Mouse (Mus musculus) left cerebral cortex, adult 18-20 months (tissue): ENCODE measurements around the gene Cnksr1. TPM values are rescaled to one million over a fixed set of nuclear protein-coding genes. Genes with fewer than 3 reads are reported as not detected.

ENCODE experiments used
- DNase-seq, 2 experiments: peaks; one replicate each; pipeline ENCODE4 v3.0.0; 2021 to 2022; ENCODE audit warnings: low spot score in 2 of 2, mixed read lengths in 1 of 2
- total RNA-seq, 2 experiments: library from RNA; stranded (reverse); gene quantifications; 2 replicates each; pipeline ENCODE4 v1.2.3; 2021

Cnksr1 gene
- total RNA-seq, 2 experiments from 2014 or later = 0.54 to 0.81 TPM

DNA sequence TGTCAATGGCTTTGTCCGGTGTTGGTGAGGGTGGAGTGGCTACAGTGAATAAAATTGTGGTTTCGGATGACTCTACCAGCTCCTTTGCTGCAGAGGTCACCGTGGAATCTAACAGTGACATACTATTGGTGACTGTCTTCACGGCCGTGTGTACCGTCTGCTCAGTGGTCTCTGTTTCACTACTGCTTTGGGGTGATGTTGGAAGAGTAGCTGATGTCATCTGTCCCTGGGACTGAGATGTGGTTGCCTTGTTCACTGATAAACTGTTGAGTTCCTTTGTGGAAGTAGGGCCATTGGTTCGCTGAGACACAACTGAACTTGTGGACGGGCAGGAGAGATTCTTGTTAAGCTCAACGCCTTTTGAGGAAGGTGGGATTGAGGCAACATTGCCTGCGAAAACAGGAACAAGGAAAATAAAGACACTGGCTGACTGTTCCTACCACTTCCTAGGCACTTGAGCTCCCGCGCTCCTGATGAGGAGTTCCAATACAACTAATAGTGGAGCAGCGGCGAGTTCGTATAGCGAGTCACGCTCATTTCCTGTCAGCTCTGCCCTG, 34.8 kb downstream of the Cnksr1 start:
- DNase-seq = no peak

GRCm38 (mm10) chr4:134202904-134203303, 35.3 kb downstream of the Cnksr1 start, which contains the start of gene Gm7534:
Gm7534 (minus strand) TSS chr4:134203004.
- DNase-seq = no peak

- DNase-seq = no peak
These were observed 38.8 kb downstream of the Cnksr1 start for GRCm38 (mm10) chr4:134199371-134199770.

- no peak for DNase-seq
These were observed 51.9 kb downstream of the Cnksr1 start for GRCm38 (mm10) chr4:134186268-134186667.

DNA sequence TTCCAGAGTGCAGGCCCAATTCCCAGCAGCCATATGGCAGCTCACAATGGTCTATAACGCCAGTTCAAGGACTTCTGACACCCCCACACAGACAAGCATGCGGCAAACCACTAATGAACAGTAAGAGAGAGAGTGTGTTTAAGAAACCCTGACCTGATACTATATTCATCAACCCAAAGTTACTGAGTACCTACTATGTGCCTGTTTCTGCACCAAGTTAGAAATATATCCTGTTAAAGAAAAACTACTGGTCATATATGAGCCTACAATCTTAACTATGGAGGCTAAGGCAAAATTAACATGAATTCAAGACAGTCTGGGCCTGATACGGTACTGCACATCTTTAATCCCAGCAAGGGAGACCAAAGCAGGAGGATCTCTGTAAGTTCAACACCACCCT, 52.6 kb downstream of the Cnksr1 start:
- no peak for DNase-seq

DNA sequence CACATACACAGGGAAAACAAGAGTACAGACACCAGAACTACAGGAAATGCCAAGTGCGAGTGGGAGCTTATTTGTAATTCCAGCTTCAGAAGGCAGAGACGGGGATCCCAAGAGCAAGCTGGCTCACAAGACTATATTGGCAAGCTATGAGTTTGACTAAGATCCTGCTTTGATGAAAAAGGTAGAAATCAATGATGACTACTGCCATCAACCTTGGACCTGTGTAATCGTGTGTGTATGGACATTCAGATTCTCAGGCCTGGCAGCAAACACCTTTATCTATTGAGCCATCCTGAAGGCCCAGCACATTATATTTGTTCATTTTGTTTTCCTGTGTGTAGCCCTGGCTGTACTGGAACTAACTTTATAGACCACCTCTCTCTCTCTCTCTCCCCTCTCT, 54.5 kb downstream of the Cnksr1 start:
- no peak for DNase-seq

DNA sequence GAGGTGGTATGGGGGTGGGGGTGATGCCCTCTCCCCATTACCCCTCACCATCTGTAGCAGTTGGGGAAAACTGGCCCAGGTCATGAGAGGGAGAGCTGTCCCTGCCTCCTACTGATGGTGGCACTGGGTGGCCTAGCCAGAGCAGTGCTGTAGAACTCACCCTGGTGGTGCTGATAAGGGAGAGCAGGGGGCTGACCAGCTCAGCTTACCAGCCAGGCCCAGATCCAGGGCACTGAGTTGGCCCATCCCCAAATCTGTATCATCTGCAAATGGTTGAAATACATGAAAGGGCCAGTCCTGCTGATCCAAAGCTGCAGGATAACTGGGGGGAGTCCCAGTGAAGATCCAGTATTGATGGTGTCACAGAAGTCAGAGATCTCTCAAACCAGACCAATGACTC, 56.4 kb downstream of the Cnksr1 start:
- DNase-seq = no peak

DNA sequence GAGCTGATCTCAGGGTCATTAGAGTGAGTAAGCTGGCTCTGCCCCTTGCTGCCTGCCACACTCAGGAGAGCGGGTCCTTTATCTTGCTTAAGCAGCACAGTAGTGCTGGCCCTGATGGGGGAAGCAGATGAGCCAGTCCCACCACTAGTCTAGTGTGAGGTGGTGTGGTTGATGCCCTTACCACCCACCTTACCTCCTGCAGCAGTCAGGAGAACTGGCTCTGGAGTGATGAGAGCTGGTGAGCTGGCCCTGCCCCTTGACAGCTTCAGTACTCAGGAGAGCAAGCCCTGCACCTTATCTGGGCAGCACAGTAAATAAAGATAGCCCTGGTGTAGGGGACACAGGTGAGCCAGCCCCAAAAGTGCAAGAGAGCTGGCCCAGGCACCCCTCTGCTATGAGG, 57.1 kb downstream of the Cnksr1 start:
- DNase-seq = no peak

Other genes starting within 250 kb of the Cnksr1 start
- 10 to 100 TPM; 64.6 to 68.5 TPM for gene Dhdds, start 237.5 kb downstream of the Cnksr1 start, total RNA-seq
- not detected for gene Lin28a, start 219.6 kb downstream of the Cnksr1 start, total RNA-seq
- not detected for gene Zfp683, start 184.6 kb downstream of the Cnksr1 start, total RNA-seq
- 1 to 10 TPM; 4.4 to 5.7 TPM for gene Crybg2, start 177.6 kb downstream of the Cnksr1 start, total RNA-seq
- gene Cd52, start 143.3 kb downstream of the Cnksr1 start, total RNA-seq = 1 to 10 TPM; 2.7 to 4.1 TPM
- 10 to 100 TPM; 31.7 to 38.4 TPM for gene Ubxn11, start 135.8 kb downstream of the Cnksr1 start, total RNA-seq
- gene Sh3bgrl3, start 109.6 kb downstream of the Cnksr1 start, total RNA-seq = 100 to 1,000 TPM; 200 to 222 TPM
- 10 to 100 TPM; 17.1 to 17.6 TPM for gene Cep85, start 51.3 kb downstream of the Cnksr1 start, total RNA-seq
- not detected for gene Gm7534, start 35.4 kb downstream of the Cnksr1 start, total RNA-seq
- not detected for gene Catsper4, start 11.0 kb downstream of the Cnksr1 start, total RNA-seq
- not detected for gene E130218I03Rik, start 5.3 kb upstream of the Cnksr1 start, total RNA-seq
- 10 to 100 TPM; 11.6 to 12.2 TPM for gene Zfp593, start 7.2 kb upstream of the Cnksr1 start, total RNA-seq
- gene Gm30191, start 8.5 kb upstream of the Cnksr1 start, total RNA-seq = not detected
- 1 to 10 TPM; 2.2 to 3.8 TPM for gene Grrp1, start 15.7 kb upstream of the Cnksr1 start, total RNA-seq
- gene Pdik1l, start 49.5 kb upstream of the Cnksr1 start, total RNA-seq = 10 to 100 TPM; 18.7 to 24.4 TPM
- gene Trim63, start 76.7 kb upstream of the Cnksr1 start, total RNA-seq = under 1 TPM; 0.30 to 0.35 TPM
- gene Slc30a2, start 104.8 kb upstream of the Cnksr1 start, total RNA-seq = under 1 TPM in 1 of 2 experiments, not detected in 1; 0.40 TPM
- 10 to 100 TPM; 44.0 to 45.4 TPM for gene Extl1, start 145.5 kb upstream of the Cnksr1 start, total RNA-seq
- 1 to 10 TPM; 4.8 to 7.4 TPM for gene Pafah2, start 157.9 kb upstream of the Cnksr1 start, total RNA-seq
- gene Stmn1, start 229.9 kb upstream of the Cnksr1 start, total RNA-seq = 1,000 to 10,000 TPM; 1,034 to 1,073 TPM